Mouse (Mus musculus) lung, postnatal 4 days (tissue): ENCODE data around the gene Fnip2.

Experiments used
- DNase-seq, 2 experiments: peaks; one replicate each; pipeline ENCODE4 v3.0.0; 2021

Fnip2 gene

GRCm38 (mm10) chr3:79527921-79528320, 39.7 kb downstream of the Fnip2 start:
- peak; percentile 52 to 55 for DNase-seq

- no peak for DNase-seq
These were observed 40.1 kb downstream of the Fnip2 start for GRCm38 (mm10) chr3:79527521-79527920.

GRCm38 (mm10) chr3:79523349-79523748, 44.2 kb downstream of the Fnip2 start:
- DNase-seq = no peak

- DNase-seq = peak in 1 of 2 experiments; percentile 34
These were observed 47.7 kb downstream of the Fnip2 start for GRCm38 (mm10) chr3:79519862-79520261.

GRCm38 (mm10) chr3:79518761-79519527, 48.7 kb downstream of the Fnip2 start:
- DNase-seq = peak; percentile 73 to 83

GRCm38 (mm10) chr3:79517884-79518591, 49.6 kb downstream of the Fnip2 start:
- no peak for DNase-seq

- no peak for DNase-seq
These were observed 50.6 kb downstream of the Fnip2 start for GRCm38 (mm10) chr3:79516958-79517357.

- DNase-seq = peak in 1 of 2 experiments; percentile 32
These were observed 51.3 kb downstream of the Fnip2 start for GRCm38 (mm10) chr3:79516099-79516920.

- no peak for DNase-seq
These were observed 53.3 kb downstream of the Fnip2 start for GRCm38 (mm10) chr3:79514304-79514703.

- no peak for DNase-seq
These were observed 66.3 kb downstream of the Fnip2 start for GRCm38 (mm10) chr3:79501166-79501728.

- DNase-seq = peak; percentile 19 to 43
These were observed 67.3 kb downstream of the Fnip2 start for GRCm38 (mm10) chr3:79500279-79500678.

GRCm38 (mm10) chr3:79496668-79497067, 70.9 kb downstream of the Fnip2 start:
- peak in 1 of 2 experiments; percentile 33 for DNase-seq

GRCm38 (mm10) chr3:79495151-79495550, 72.4 kb downstream of the Fnip2 start:
- no peak for DNase-seq

- DNase-seq = no peak
These were observed 73.6 kb downstream of the Fnip2 start for GRCm38 (mm10) chr3:79494028-79494427.

- peak; percentile 76 to 78 for DNase-seq
These were observed 74.5 kb downstream of the Fnip2 start for GRCm38 (mm10) chr3:79493064-79493463.

- no peak for DNase-seq
These were observed 76.0 kb downstream of the Fnip2 start for GRCm38 (mm10) chr3:79491614-79492013.

- DNase-seq = no peak
These were observed 77.5 kb downstream of the Fnip2 start for GRCm38 (mm10) chr3:79490102-79490501.

- DNase-seq = no peak
These were observed 79.6 kb downstream of the Fnip2 start for GRCm38 (mm10) chr3:79488025-79488424.

- no peak for DNase-seq
These were observed 83.1 kb downstream of the Fnip2 start for GRCm38 (mm10) chr3:79484286-79485063.

GRCm38 (mm10) chr3:79478880-79479279, 88.7 kb downstream of the Fnip2 start:
- DNase-seq = no peak

- no peak for DNase-seq
These were observed 89.2 kb downstream of the Fnip2 start for GRCm38 (mm10) chr3:79478400-79478799.

GRCm38 (mm10) chr3:79475980-79476379, 91.6 kb downstream of the Fnip2 start:
- no peak for DNase-seq
